Mouse (Mus musculus) liver, adult 2 months (tissue): ENCODE results near the gene Ppil1.

Source experiments
- CTCF ChIP-seq: fragments of 200-500 bp; IDR thresholded peaks from 2 replicates; pipeline ENCODE4 v1.5.1; 2011; ENCODE audit warnings: low read depth, low read length, control low read depth
- POLR2A ChIP-seq: fragments of 200-500 bp; IDR thresholded peaks from 2 replicates; pipeline ENCODE4 v1.6.1; 2011; ENCODE audit warnings: low read length, control low read depth; ENCODE audit not compliant: insufficient read depth; ENCODE audit errors: extremely low read depth

GRCm38 (mm10) chr17:29312082-29312481, 48.1 kb upstream of the Ppil1 start:
- no peak for TF ChIP-seq CTCF
- no peak for TF ChIP-seq POLR2A
